Mouse (Mus musculus): Measurements from ENCODE around the gene Ttll5.

DNA sequence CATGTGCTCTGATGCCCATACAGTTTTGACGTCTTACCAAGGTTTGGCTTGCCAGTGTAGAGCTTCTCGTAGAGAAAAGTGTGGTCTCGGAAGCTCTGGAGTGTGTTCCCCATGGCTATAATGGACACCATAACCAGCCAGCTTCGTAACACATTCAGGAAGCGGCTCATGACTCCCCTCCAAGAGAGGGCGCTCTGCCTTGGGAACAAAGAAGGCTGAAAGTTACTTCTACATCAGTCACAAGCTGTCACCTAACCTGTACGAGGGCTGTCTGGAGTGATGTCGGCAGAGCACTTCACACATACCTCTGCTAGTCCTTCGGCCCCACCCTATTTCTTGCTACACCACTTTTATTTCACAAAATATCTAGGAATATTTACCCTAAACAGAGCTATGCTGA lies 2.4 kb upstream of the Ttll5 start:
- TF ChIP-seq CTCF (IDR thresholded peaks at IDR 0.05; ENCODE audit: low read depth, low read length) (no peak), GATA1 (IDR thresholded peaks at IDR 0.05; ENCODE audit: borderline replicate concordance, low read length) (no peak), TAL1 (conservative IDR thresholded peaks at IDR 0.05; ENCODE audit: low read depth, low read length) (no peak), POLR2AphosphoS5 (IDR thresholded peaks at IDR 0.05; ENCODE audit: insufficient replicate concordance, low read depth, low read length) (no peak), GATA2 (IDR thresholded peaks at IDR 0.05; ENCODE audit: borderline replicate concordance, low read depth, low read length) (no peak)
